Mouse (Mus musculus): ENCODE data around the gene Nrl. TPM values are rescaled to one million over a fixed set of nuclear protein-coding genes. Genes with fewer than 3 reads are reported as not detected.

The Nrl gene
- polyA plus RNA-seq, 1 experiment from 2014 or later = not detected

GRCm38 (mm10) chr14:55524062-55524461 is 719 bp downstream of the Nrl start:
- Histone ChIP-seq H3K27ac (no peak overlapping the region), H3K36me3 (no peaks in the 10 kb centered on the region), H3K9ac (no peak overlapping the region), H3K4me2 (replicated peaks) (no peak overlapping the region), H3K27me3 (peaks cover 61% of the 10 kb centered on the region), H3K4me1 (peaks cover 10% of the 10 kb centered on the region), H3K9me3 (no peaks in the 10 kb centered on the region), H3K4me3 (no peak overlapping the region)
- no peak for ATAC-seq (ENCODE audit: low FRiP score, low read depth)
- 57% methylated on average over 4 of the region's 4 CpGs for WGBS

- peaks cover 10% of the 10 kb centered on the region for H3K4me1 ChIP-seq
- WGBS = under 1% methylated on average over 61 of the region's 61 CpGs
- peaks cover 87% of the 10 kb centered on the region for H3K27me3 ChIP-seq
- peak overlapping the region; percentile 50 for H3K4me3 ChIP-seq
- H3K36me3 ChIP-seq = no peaks in the 10 kb centered on the region
- peak overlapping the region; percentile 65 for H3K9ac ChIP-seq
- 0 out of 2 replicates have a peak, but pooled peaks have one; percentile 36 for ATAC-seq (ENCODE audit: low FRiP score, low read depth)
- H3K4me2 ChIP-seq (replicated peaks) = peak overlapping the region; percentile 91
- no peak overlapping the region for H3K27ac ChIP-seq
- no peaks in the 10 kb centered on the region for H3K9me3 ChIP-seq
Observed at GRCm38 (mm10) chr14:55520451-55521361, 4.1 kb downstream of the Nrl start.

- no peak overlapping the region for H3K9ac ChIP-seq
- H3K4me2 ChIP-seq (replicated peaks) = no peak overlapping the region
- H3K27ac ChIP-seq = no peak overlapping the region
- WGBS = 66% methylated on average over 4 of the region's 4 CpGs
- peaks cover 83% of the 10 kb centered on the region for H3K27me3 ChIP-seq
- ATAC-seq (ENCODE audit: low FRiP score, low read depth) = no peak
- no peak overlapping the region for H3K4me3 ChIP-seq
- H3K9me3 ChIP-seq = no peaks in the 10 kb centered on the region
- peaks cover 10% of the 10 kb centered on the region for H3K4me1 ChIP-seq
- H3K36me3 ChIP-seq = no peaks in the 10 kb centered on the region
Observed at GRCm38 (mm10) chr14:55519604-55520003, 5.2 kb downstream of the Nrl start.

- no peak overlapping the region for H3K4me2 ChIP-seq (replicated peaks)
- H3K9me3 ChIP-seq = no peaks in the 10 kb centered on the region
- no peak overlapping the region for H3K4me3 ChIP-seq
- H3K27me3 ChIP-seq = peaks cover 79% of the 10 kb centered on the region
- no peak overlapping the region for H3K27ac ChIP-seq
- no peak for ATAC-seq (ENCODE audit: low FRiP score, low read depth)
- H3K9ac ChIP-seq = no peak overlapping the region
- H3K4me1 ChIP-seq = peaks cover 13% of the 10 kb centered on the region
- H3K36me3 ChIP-seq = no peaks in the 10 kb centered on the region
- 45% methylated on average over 2 of the region's 2 CpGs for WGBS
Observed at GRCm38 (mm10) chr14:55518897-55519296, 5.9 kb downstream of the Nrl start.

GRCm38 (mm10) chr14:55515846-55516245 is 8.9 kb downstream of the Nrl start:
- Histone ChIP-seq H3K27ac (no peak overlapping the region), H3K4me1 (peaks cover 13% of the 10 kb centered on the region), H3K9me3 (no peaks in the 10 kb centered on the region), H3K4me2 (replicated peaks) (no peak overlapping the region), H3K27me3 (peaks cover 73% of the 10 kb centered on the region), H3K36me3 (no peaks in the 10 kb centered on the region), H3K9ac (no peak overlapping the region; the same call in 1 of the 2 replicates), H3K4me3 (no peak overlapping the region)
- WGBS = 88% methylated on average over 4 of the region's 4 CpGs
- no peak for ATAC-seq (ENCODE audit: low FRiP score, low read depth)

- Histone ChIP-seq H3K4me3 (no peak overlapping the region), H3K9ac (no peak overlapping the region), H3K4me1 (peaks cover 13% of the 10 kb centered on the region), H3K36me3 (no peaks in the 10 kb centered on the region), H3K4me2 (replicated peaks) (no peak overlapping the region), H3K27ac (no peak overlapping the region), H3K27me3 (peaks cover 58% of the 10 kb centered on the region), H3K9me3 (no peaks in the 10 kb centered on the region)
- no peak for ATAC-seq (ENCODE audit: low FRiP score, low read depth)
- 65% methylated on average over 10 of the region's 10 CpGs for whole genome bisulfite sequencing
Observed at GRCm38 (mm10) chr14:55513927-55514326, 10.9 kb downstream of the Nrl start.

- Histone ChIP-seq H3K9ac (peak overlapping the region; percentile 25; the same call in 1 of the 2 replicates), H3K4me3 (no peak overlapping the region), H3K4me2 (replicated peaks) (no peak overlapping the region), H3K4me1 (peaks cover 13% of the 10 kb centered on the region), H3K36me3 (no peaks in the 10 kb centered on the region), H3K27me3 (peaks cover 34% of the 10 kb centered on the region), H3K9me3 (no peaks in the 10 kb centered on the region), H3K27ac (no peak overlapping the region)
- 54% methylated on average over 7 of the region's 7 CpGs for WGBS
- no peak for ATAC-seq (ENCODE audit: low FRiP score, low read depth)
Observed at GRCm38 (mm10) chr14:55511037-55511436, 13.7 kb downstream of the Nrl start.

GRCm38 (mm10) chr14:55510125-55510731 is 14.6 kb downstream of the Nrl start, which contains the start of gene Cpne6:
Cpne6 (plus strand) TSS chr14:55510445.
- no peak for ATAC-seq (ENCODE audit: low FRiP score, low read depth)

GRCm38 (mm10) chr14:55509540-55509939 is 15.2 kb downstream of the Nrl start:
- ATAC-seq (ENCODE audit: low FRiP score, low read depth) = no peak
- no peaks in the 10 kb centered on the region for H3K36me3 ChIP-seq
- WGBS = 79% methylated on average over 10 of the region's 10 CpGs
- peaks cover 31% of the 10 kb centered on the region for H3K27me3 ChIP-seq
- H3K4me3 ChIP-seq = no peak overlapping the region
- no peaks in the 10 kb centered on the region for H3K9me3 ChIP-seq
- H3K4me2 ChIP-seq (replicated peaks) = no peak overlapping the region
- H3K9ac ChIP-seq = no peak overlapping the region
- H3K4me1 ChIP-seq = peaks cover 13% of the 10 kb centered on the region
- no peak overlapping the region for H3K27ac ChIP-seq

More at GRCm38 (mm10) chr14:55510125-55510731, 14.6 kb downstream of the Nrl start, which contains the start of gene Cpne6:
- no peak within 1 kb of the TSS for H3K4me3 ChIP-seq
- H3K4me1 ChIP-seq = peaks cover 13% of the 10 kb centered on the region
- WGBS = 75% methylated on average over 19 of the region's 22 CpGs
- H3K27ac ChIP-seq = no peak within 1 kb of the TSS
- H3K27me3 ChIP-seq = peaks cover 31% of the 10 kb centered on the region
- H3K9me3 ChIP-seq = no peaks in the 10 kb centered on the region
- peak within 1 kb of the TSS; percentile 25; the same call in 1 of the 2 replicates for H3K9ac ChIP-seq
- no peak within 1 kb of the TSS; the same call in 1 of the 2 replicates for H3K4me2 ChIP-seq (replicated peaks)
- H3K36me3 ChIP-seq = no peaks in the 10 kb centered on the region

GRCm38 (mm10) chr14:55507801-55508200 is 17.0 kb downstream of the Nrl start:
- no peak overlapping the region for H3K4me2 ChIP-seq (replicated peaks)
- no peak overlapping the region for H3K4me3 ChIP-seq
- H3K9ac ChIP-seq = peak overlapping the region; percentile 13; the same call in 1 of the 2 replicates
- 45% methylated on average over 7 of the region's 7 CpGs for WGBS
- peaks cover 10% of the 10 kb centered on the region for H3K4me1 ChIP-seq
- no peaks in the 10 kb centered on the region for H3K36me3 ChIP-seq
- H3K27me3 ChIP-seq = peaks cover 20% of the 10 kb centered on the region
- no peak overlapping the region for H3K27ac ChIP-seq
- no peak for ATAC-seq (ENCODE audit: low FRiP score, low read depth)
- H3K9me3 ChIP-seq = no peaks in the 10 kb centered on the region

GRCm38 (mm10) chr14:55505612-55506011 is 19.2 kb downstream of the Nrl start:
- Histone ChIP-seq H3K4me1 (peaks cover 4% of the 10 kb centered on the region), H3K9ac (no peak overlapping the region), H3K4me3 (no peak overlapping the region), H3K9me3 (no peaks in the 10 kb centered on the region), H3K36me3 (no peaks in the 10 kb centered on the region), H3K27ac (no peak overlapping the region), H3K27me3 (peaks cover under 1% of the 10 kb centered on the region), H3K4me2 (replicated peaks) (no peak overlapping the region)
- WGBS = 84% methylated on average over 9 of the region's 9 CpGs
- ATAC-seq (ENCODE audit: low FRiP score, low read depth) = no peak

- no peak overlapping the region for H3K4me3 ChIP-seq
- no peak overlapping the region for H3K27ac ChIP-seq
- WGBS = 32% methylated on average over 6 of the region's 6 CpGs
- ATAC-seq (ENCODE audit: low FRiP score, low read depth) = peak; percentile 55; the same call in 1 of the 2 replicates
- no peak overlapping the region for H3K4me2 ChIP-seq (replicated peaks)
- peaks cover 3% of the 10 kb centered on the region; the same call in 1 of the 2 replicates for H3K4me1 ChIP-seq
- peak overlapping the region; percentile 9 for H3K9ac ChIP-seq
- no peaks in the 10 kb centered on the region; the same call in none of the 2 replicates for H3K36me3 ChIP-seq
- H3K27me3 ChIP-seq = no peaks in the 10 kb centered on the region
- no peaks in the 10 kb centered on the region for H3K9me3 ChIP-seq
Observed at GRCm38 (mm10) chr14:55497449-55497821, 27.3 kb downstream of the Nrl start.

Data from limb, embryonic 13.5 days (tissue).